Mouse (Mus musculus) yolk sac, embryonic 10.5 days (tissue): ENCODE results near the gene Polg2.
"Not testable (repeated sequence)": the region's sequence is repeated elsewhere in the genome, so short reads cannot be mapped to it uniquely, and the experiment has no call there.

ENCODE experiments used
- DNase-seq: peaks from one replicate; pipeline ENCODE4 v3.0.0-alpha.2; 2017; ENCODE audit warnings: low spot score

Gene Polg2

GRCm38 (mm10) chr11:106762139-106762799, 17.1 kb downstream of the Polg2 start:
- DNase-seq, result no peak

DNA sequence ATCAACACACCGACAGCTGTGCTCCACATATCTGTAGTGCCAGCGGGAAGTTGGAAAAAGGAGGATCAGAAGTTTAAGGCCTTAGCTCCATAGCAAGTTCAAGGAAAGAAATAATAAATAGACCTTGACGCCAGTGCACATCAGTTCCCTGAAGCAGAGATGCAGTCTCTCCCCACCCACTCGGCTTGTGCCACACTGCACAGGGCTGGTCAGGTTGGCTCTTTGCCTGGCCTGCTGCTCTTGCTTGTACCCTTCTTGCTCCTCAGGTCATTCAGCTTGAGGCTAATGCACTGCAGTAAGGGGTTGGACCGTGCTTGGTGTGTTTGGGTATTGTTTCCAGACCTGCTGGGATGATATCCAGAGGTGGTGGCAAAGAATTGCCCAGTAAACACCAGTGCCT, 18.8 kb downstream of the Polg2 start:
- no peak for DNase-seq

- DNase-seq, result no peak
These were observed 20.3 kb downstream of the Polg2 start for GRCm38 (mm10) chr11:106759028-106759427.

- DNase-seq, result no peak
These were observed 23.8 kb downstream of the Polg2 start for GRCm38 (mm10) chr11:106755583-106755982.

- no peak for DNase-seq
These were observed 26.0 kb downstream of the Polg2 start for GRCm38 (mm10) chr11:106753314-106753713.

DNA sequence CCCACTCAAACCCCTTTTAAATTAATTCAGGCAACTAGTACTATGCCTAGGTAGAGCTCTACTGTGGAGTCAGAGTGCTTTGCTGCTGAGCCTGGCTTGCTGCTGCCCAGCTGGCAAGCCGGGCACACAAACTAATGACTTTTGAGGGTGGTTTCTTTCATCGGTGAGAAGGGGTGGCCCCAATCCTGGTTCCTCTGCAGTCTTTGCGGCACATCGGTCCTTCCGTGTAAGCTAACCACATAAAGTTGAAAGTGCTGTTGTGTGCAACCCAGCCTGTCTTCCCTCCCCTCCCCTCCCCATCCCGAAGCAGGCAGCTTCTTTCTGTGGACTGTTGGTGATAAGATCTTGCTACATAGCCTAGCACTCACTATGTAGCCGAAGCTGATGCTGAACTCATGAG, 27.2 kb downstream of the Polg2 start:
- no peak for DNase-seq

GRCm38 (mm10) chr11:106751039-106752018, 28.0 kb downstream of the Polg2 start, which contains the start of gene Milr1:
TSS of gene Milr1 (plus strand) at chr11:106751226.
- no peak for DNase-seq

- no peak for DNase-seq
These were observed 29.1 kb downstream of the Polg2 start, which contains the start of gene Pecam1 for GRCm38 (mm10) chr11:106750121-106750751. TSS of gene Pecam1 (minus strand) at chr11:106750628.

GRCm38 (mm10) chr11:106749557-106750120, 29.7 kb downstream of the Polg2 start:
- not testable (repeated sequence) for DNase-seq

GRCm38 (mm10) chr11:106744949-106745348, 34.4 kb downstream of the Polg2 start:
- DNase-seq, result no peak

- no peak for DNase-seq
These were observed 36.9 kb downstream of the Polg2 start for GRCm38 (mm10) chr11:106742388-106742841.

DNA sequence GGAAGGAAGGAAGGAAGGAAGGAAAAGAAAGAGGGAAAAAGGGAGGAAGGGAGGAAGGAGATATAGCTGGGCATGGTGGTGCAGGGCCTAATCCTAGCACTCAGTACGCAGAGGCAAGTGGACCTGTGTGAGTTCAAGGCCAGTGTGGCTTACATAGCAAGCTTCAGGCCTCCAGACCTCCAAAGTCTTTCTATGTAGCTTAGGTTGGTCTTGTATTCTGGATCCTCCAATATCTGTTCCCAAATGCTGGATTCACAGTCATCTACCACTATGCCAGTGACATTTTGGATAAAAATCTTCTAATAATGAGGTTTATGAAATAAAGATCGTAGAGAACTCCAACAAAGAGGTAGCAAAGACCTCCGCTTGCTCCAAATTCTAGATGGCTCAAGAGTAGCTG, 37.5 kb downstream of the Polg2 start:
- DNase-seq, result no peak

- DNase-seq, result no peak
These were observed 38.1 kb downstream of the Polg2 start for GRCm38 (mm10) chr11:106741232-106741631.

DNA sequence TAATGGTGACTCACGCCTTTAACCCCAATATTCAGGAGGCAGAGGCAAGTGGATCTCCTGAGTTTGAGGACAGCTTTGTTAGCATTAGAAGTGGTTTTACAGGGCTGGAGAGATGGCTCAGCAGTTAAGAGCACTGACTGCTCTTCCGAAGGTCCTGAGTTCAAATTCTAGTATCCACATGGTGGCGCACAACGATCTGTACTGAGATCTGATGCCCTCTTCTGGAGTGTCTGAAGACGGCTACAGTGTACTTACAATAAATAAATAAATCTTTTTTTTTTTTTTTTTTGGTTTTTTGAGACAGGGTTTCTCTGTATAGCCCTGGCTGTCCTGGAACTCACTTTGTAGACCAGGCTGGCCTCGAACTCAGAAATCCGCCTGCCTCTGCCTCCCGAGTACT, 38.6 kb downstream of the Polg2 start:
- DNase-seq, result not testable (repeated sequence)

DNA sequence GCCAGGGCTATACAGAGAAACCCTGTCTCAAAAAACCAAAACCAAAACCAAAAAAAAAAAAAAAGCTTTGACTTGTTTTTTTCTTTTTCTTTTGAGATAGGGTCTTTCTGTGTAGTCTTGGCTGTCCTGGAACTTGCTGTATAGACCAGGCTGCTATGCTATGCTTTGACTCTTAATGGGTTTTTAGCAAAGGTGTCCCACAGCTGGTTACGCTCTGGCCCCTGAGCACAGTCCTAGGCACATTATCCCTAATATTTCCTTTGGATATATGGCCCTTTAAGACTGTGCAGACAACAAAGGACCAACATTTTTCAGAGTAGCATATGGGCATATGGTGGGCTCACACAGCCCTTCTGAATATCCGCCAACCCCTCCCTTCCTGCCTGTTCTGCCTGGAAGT, 40.2 kb downstream of the Polg2 start:
- no peak for DNase-seq

DNA sequence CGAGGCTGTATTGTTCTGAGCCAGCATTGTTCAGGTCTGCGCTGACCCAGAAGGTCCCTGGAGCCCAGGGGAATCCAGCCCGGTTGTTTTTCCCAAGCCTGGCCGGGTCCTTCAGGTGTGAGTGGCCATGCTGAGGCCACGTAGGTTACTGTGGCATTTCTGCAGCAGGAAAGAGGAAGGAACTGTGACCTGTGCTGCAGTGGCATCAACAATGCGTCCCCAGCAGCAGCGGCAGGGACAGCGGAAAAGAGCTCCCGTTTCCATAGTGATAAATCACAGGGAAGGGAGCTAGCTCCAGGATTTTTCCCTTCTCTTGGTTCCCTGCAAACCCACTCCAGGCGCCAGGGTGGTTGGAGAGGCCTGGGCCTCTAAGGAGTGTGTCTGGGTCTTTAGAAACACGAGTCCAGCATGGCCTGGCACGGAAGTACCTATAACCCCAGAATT, 42.1 kb downstream of the Polg2 start:
- DNase-seq, result no peak

GRCm38 (mm10) chr11:106736614-106737013, 42.7 kb downstream of the Polg2 start:
- no peak for DNase-seq

- no peak for DNase-seq
These were observed 48.6 kb downstream of the Polg2 start for GRCm38 (mm10) chr11:106730714-106731113.

DNA sequence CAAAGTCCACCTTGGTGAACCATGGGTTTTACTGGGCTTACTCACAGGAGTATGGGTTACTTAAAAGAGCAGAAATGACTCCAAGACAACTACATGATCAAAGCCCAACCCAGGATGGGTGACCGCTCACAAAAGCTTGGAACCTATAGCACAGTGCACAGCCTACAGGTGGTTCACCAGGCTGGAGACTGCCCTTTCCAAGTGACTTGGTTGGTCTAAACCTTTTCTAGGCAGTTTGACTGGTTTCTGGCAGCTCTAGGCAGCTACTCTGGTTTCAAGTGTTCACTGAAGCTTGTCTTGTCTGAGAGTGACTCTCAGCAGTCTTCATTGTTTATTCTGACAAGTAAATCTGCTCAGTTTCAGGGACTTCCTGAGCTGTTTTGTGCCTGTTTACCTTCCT, 49.7 kb downstream of the Polg2 start:
- DNase-seq, result no peak

GRCm38 (mm10) chr11:106728402-106729366, 50.7 kb downstream of the Polg2 start:
- no peak for DNase-seq

DNA sequence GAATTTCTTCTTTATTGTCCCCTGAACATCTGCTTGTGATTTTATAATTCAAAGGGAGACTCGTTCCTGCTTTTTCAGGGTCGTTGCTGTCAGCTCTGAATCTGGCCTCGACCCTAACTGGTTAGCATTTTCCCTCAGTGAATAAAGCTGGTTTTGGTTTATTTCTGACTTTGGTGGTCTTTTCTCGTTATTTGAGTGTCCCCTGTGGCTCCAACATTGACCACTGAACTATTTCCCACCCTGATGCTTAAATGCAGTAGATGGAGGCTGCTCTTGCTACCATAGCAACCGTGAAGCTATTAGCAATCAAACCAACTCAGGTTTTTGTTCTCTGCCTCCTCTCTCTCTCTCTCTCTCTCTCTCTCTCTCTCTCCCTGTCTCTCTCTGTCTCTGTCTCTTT, 51.4 kb downstream of the Polg2 start:
- DNase-seq, result no peak
